Mouse (Mus musculus): ENCODE measurements at regions not wholly inside any gene's neighbourhood (a gene's known extent, or its start where the extent isn't known, plus 50 kb on each side); places are given as distances from the start of the nearest gene placed in this dataset.
A peak's percentile ranks its signal among the peaks of the same experiment; 100 is the strongest.

DNA sequence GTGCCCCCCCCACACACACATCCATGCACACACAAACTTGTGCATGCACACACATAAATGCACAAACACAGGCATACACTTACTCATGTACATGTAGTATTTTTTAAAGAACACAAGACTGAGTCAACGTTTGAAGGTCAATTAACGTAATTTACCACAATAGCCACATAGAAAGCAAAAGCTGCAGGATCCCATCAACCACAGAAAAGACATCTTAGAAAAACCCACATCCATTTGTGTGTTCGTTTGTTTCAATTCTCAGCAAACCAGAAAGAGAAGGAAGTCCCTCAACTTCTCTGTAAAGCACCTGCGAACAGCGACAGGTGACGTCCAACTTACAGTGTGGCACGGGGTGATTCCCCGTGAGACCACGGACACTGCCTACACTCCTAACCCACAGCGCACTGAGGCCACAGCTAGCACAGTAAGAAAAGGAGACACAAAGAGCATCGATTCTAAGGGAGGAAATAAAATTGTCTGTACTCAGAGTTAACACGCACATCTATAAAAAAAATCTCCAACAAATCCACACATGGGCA is 53.8 kb downstream of the Dio3 start:
- DNase-seq (ENCODE audit: low spot score): no peak

DNA sequence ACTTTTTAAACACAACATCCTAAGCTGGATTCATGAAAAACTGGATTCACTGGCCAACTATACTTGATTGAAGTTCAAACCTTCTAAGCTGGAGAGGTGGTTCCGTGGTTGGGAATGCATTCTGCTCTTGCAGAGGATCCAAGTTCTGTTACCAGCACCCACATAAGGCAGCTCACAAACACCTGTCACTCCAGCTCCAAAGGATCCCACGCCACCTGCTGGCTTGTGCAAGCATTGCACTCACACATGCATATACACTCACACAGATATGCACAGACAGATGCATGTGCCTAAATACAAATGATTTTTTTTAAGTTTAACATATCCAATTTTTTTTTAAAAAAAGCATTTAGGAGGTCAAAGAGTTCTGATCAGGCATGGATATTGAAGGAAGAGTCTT is 55.7 kb downstream of the Dio3 start:
- DNase-seq (ENCODE audit: low spot score): no peak

DNA sequence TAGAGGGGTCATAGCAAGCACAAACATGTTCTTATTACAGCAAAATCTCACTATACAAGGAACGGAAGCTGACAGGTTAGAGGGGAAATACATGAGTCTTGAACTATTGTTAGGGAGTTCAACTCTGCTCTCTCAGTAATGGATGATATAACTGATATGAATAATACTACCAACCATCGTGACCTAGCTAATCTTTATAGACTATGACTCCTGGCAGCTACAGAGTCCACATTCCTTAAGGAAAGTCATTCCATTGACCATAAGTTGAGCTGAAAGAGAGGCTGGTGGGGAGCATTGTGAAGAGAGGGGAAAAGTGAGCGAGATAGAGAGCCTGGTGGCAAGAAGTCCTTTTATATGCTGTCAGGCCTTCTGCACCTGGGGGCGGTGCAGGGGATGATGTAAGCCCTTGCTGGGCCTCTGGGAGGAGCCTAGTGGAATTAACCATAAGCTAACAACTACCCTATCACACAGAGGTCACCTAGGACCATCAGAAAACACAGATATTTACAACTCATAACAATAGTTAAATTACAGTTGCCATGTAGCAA is 65.5 kb downstream of the Dio3 start:
- no peak for DNase-seq (ENCODE audit: low spot score)

DNA sequence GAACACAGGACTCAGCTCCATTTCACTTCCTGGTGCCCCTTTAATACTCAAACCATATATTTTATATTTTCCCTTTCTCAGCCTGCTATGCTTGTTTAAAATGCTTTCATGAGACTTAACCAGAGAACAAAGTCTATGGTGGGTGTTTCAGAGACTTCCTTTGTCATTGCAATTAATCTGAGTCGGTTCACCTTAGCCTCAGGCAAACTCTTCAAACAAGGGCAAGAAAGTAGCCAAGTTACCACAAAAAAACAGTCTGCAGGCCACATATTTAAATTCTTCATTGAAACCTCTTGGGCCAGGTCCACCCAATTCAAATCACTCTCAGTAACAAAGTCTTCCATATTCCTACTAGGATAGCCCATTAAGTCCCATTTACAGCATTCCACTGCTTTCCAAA is 70.8 kb downstream of the Dio3 start:
- no peak for DNase-seq (ENCODE audit: low spot score)

DNA sequence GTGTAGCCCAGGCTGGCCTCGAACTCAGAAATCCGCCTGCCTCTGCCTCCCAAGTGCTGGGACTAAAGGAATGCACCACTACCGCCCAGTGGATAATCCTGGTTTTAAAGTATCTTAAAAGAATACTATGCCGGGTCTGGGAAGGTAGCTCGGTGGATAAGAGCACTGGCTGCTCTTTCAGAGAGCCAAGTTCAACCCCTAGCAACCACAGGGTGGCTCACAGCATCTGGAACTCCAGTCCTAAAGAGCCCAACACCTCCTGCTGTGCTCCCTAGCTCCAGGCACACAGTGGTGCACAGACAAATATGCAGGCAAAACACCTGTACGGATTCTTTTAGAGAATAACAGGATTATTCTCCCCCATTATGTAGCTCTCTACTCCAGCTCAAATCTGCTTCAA is 77.0 kb downstream of the Dio3 start:
- no peak for DNase-seq (ENCODE audit: low spot score)

DNA sequence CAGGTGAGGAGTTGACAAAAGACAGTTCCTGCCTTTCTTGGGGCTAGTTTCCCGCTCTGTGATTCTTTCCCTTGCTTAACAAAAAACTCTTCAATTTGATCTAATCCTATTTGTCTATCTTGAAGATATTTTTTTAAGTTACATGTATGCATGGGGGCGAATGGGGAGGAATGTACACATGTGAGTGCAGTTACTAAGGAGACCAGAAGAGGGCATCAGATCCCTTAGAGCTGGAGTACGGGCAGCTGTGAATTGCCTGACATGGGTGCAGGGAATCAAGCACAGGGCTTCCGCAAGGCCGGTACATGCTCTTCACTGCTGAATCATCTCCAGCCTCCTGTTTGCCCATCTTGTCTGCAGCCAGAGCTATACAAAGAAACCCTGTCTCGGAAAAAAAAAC is 79.8 kb upstream of the Ppp2r5c start:
- DNase-seq (ENCODE audit: low spot score): no peak

DNA sequence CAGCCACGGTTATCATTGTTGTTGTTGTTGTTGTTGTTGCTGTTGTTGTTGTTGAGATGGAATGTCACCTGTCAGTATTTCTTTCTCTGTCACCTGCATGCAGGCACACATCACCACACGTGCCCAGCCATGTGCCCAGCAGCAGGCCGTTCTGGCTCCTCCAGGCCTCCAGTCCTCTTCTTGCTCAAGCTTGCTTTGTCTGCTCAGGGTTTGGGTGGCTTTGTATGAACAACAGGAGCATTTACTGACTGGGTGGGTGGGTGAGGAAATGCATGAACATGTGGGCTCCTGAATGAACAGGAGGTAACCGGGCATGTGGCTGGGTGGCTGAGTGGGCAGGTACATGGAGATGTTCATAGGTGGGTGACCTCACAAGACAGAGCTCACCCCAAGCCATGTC is 79.1 kb upstream of the Ppp2r5c start:
- no peak for DNase-seq (ENCODE audit: low spot score)

DNA sequence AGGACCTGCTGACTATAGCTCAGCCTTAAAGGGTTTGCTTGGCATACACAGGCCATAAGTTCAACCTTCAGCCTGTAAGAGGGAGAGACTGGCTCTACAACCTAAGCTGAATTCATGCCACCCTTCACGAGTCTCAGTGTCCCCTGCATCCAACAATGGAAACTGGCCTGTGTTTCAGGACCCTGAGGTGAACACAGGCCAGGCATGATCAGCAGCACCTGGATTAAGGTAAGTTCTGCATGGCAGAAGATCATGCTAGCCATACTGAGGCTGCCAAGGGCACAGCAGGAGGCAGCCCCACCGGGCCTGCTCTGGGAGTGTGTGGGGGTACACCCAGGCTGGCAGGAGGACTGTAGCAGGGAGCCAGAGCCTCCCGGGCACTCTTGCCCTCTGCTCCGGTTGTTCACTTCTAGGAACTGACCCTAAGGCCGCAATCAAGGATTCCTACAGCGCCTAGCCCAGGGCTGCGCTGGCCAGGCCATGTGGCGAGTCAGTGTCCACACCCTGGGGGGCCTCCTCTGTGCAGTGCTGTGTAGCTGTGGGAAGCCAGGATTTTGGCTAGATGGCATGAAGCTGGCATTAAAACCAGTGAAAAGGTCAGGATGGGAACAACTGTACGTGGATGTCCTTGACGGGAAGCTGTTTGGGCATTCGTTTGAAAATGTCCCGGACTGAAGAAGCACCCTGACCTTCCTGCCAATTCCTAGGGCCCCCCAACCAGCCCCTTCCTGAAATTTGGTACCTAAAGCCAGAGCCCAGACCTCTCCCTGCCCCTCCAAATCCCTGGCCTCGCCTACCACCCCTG is 74.8 kb upstream of the Ppp2r5c start:
- no peak for DNase-seq (ENCODE audit: low spot score)

DNA sequence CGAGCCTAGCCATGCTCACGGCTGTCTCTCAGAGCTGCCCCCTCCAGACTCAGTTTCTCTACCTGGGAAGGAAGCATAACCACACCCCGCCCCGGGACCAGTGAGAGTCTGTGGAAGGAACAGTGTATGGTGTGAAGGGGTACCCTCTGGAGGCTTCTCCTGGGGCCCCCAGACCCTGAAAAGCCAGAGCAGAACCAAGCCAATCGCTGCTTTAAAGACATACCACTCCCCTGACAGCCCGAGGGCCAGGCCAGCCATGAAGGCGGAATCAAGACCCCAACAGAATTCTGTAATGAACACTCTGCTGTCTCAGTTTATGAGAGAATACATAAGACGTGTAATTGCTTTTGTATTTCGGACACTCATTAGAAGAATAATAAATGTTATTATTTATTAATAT is 73.9 kb upstream of the Ppp2r5c start:
- no peak for DNase-seq (ENCODE audit: low spot score)

DNA sequence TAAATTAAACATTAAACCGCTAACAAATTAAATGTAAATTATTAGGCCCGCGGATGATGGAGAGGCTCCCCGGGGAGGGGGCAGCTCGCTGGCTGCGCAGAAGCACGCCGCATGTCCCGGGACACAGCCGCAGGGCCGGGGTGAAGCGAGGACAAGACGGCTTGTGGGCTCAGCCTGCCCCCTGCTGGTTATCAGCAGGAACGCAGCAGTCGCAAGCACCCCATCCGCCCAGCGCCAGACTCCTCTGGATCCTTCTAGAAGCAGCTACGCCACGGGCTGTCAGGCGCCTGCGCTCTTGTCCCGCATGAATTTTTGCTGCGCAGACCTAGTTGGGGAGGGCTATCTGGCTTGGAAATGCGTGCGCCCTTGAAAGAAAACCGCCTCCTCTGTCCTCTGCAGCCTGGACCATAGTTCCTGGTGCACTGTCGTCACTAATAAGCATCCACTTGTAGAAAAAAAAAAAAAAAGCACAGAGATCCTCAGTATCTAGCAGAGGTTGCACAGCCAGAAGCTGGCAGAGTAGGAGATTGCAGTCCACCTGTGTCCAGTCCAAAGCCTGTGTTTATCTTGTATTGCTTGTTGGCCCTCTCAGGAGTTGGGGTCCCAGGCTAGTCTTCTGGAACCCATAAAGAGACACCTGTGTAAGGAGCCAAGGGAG is 73.4 kb upstream of the Ppp2r5c start:
- peak; percentile 78 for DNase-seq (ENCODE audit: low spot score)

DNA sequence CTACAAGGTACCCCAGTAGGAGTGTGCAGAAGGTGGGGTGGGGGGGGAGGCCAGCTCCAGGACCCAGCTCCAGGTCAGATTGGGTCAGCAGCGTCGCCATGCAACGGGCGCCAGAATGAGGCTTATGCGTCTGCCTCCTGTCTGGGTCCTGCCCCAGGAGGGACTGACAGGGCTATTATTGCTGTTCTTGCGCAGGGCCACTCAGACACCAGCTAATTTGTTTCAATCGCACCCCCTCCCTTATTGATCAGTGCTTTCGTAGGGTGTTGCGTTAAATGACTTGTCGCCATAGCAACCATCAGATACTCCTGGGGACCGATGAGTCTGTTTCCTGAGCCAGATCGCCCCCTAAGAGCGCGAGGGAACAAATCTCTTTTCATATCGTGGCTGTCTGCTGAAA is 71.8 kb upstream of the Ppp2r5c start:
- DNase-seq (ENCODE audit: low spot score): no peak

DNA sequence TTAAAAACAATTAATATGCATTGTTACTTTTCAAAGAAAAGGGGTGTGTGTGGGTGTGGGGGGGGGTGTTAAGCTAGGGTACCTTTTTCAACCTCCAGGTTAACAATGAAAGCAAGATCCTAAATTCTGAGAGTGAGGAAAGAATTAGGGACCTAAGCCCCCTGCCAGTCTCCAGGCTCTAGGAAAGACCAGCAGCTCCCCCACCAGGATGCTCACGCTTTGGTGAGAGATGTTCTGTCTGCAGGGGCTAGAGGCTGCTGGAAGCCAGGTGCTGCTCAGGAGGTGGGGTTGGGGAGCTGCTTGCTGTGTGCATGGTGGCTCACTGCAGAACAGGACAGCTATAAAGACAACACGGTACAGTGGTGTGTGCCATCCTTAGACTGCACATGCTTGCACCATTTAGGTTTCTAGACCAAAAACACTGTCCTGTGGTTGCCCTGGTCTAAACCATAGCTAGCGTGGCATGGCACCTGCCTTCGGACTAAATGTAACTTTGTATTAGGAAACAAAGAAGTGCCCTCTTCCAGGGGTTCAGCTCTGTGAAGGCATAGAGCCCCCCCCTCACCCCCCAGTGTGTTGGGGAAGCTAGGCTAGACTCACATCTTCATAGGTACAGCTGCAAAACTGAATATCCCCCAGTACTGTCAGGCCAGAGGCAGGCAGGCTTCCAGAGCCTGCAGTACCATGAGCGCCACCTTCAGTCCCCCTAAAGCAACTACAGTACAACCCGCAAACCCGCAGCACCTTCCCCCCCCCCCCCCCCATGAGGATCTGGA is 70.7 kb upstream of the Ppp2r5c start:
- DNase-seq (ENCODE audit: low spot score): no peak

DNA sequence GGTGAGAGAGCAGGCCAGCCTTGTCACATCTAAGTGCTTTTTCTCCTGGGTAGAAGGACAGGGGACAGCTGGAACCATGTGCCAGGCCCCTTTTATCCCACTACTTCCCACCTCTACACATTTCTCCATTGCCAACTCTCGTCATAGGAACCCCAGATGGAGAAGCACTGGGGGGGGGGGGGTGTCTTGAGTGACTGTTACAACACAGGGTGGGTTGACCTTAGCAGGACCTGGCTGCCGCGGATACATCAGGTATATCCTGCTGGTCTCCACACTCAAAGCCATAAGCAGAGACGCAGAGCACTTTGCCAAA is 70.1 kb upstream of the Ppp2r5c start:
- no peak for DNase-seq (ENCODE audit: low spot score)

DNA sequence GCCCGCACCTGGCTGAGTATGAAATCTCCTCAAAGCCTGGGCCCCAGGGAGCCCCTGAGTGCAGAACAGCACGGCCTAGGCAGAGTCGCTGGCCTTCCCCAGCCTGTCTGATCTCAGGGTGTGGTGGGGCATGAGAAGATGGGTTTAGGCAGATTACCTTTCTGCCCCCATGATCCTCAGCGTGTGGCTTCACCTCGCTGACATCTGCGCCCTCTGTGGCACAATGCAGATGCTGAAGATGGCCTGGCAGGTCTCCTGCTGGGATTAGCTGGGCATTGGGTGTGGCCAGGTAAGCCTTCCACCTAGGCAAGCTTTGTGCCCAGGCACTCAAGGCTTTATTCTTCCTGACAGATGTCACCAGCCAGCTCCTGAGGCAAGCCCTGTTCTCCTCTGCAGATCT is 69.6 kb upstream of the Ppp2r5c start:
- DNase-seq (ENCODE audit: low spot score): no peak

DNA sequence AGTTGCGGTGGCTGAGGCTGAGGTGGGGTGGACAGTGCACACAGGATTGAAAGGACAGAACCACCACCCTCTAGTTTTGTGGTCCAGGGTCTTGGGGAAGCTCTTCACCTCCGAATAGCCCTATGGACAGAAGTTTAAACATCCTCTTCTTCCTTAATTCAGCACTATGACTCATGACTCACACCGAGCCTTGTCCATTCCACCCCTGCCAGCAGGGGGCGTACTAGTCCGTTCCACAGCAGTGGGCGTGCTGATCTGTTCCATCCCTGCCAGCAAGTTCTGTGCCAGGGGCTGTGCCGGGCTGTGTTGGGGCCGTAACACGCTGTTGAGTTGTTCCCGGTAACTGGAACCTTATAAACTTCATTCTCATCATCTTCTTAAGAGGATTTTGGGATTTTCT is 69.2 kb upstream of the Ppp2r5c start:
- no peak for DNase-seq (ENCODE audit: low spot score)

DNA sequence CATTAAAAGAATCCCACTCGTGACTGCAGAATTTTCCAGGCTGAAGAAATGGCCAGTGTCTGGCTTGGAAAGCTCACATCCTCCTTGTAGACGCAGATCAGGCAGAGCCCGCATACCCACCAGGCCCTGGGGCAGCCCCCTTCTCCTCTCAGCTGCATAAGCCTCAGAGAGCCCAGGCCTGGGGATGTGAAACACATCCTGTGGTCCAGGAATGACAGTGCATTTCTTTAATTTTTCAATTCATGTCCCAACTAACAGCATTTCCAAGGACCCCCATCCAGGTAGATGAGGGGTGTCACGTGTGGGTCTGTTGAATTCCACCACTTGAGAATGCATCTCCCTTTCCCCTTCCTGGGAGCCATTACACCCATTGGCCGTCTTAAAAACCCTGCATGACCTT is 68.6 kb upstream of the Ppp2r5c start:
- DNase-seq (ENCODE audit: low spot score): no peak

DNA sequence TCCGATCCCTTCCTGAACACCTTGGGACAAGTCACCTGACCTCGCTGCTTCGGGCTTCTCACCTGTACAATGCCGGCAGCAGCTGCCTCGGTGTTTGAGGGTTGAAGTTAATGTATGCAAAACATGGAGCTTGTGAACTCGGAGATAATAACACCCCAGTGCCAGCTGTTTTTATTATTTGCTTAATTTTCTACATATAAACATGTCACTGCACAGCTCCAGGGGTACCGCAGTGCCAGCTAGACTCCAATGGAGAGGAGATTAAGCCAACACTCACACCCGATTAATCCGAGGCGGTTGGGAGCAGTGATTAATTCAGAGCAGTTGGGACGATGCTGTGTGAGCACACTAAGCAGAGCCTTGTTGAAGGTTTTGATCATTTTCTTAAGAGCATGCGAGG is 67.2 kb upstream of the Ppp2r5c start:
- no peak for DNase-seq (ENCODE audit: low spot score)

DNA sequence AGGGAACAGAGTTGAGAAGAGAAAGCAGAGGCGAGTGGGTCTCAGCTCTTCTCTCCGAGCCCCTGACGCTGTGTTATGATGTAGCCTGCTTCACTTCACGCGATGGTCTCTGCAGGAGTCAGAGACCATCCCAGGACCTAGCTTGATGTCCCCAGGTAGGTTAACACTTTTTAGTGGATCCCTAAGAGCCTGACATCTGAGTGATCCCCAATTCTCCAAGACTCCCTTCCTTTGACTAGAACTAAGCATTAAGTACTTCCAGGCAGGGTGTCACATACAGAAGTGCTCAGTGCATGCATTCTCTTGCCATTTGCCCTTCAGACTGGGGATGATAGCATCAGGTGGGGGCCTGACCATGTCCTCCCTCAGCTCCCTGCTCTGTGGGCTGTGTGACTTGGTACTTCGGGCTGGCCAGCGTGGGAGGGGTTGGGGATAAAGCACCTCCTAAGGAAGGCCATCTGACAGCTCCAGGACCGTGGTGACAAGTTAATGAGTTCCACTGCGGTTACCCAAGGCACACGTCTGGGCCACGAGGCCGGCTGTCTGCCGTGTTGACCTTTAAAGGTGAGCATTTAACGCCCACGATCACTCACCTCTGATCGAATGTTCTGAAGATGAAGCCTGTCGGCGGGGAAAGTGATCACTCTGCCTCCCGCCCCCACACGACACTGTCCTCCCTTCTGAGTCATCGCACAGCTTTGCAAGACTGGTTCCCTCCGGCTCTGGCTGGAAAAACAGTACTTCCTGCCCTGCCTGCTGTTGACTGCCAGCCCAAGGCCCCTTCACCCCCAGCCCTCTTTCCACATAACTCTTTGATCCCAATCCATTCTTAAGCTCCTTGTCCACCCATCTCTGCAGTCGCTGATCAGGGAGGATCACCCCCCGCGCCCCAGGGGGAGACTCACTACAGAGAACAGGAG is 65.8 kb upstream of the Ppp2r5c start:
- DNase-seq (ENCODE audit: low spot score): no peak

DNA sequence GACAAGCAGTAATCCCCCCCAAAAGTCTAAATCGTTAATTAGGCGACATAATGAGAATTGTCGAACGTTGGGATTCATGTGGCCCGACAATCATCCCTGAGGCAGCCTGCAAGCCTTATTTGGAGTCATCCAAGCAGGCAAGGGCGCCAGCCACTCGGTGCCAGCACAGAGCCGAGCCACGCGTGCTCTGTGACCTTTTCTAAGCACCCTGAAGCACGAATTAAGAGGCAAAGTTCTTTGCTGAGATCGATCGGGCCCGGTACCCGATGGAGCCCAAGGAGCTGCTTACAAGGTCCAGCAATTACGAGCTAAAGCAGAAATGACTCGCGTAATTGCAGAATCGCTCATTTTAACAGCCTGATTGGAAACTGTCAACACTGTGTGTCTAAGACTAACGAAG is 61.9 kb upstream of the Ppp2r5c start:
- no peak for DNase-seq (ENCODE audit: low spot score)

DNA sequence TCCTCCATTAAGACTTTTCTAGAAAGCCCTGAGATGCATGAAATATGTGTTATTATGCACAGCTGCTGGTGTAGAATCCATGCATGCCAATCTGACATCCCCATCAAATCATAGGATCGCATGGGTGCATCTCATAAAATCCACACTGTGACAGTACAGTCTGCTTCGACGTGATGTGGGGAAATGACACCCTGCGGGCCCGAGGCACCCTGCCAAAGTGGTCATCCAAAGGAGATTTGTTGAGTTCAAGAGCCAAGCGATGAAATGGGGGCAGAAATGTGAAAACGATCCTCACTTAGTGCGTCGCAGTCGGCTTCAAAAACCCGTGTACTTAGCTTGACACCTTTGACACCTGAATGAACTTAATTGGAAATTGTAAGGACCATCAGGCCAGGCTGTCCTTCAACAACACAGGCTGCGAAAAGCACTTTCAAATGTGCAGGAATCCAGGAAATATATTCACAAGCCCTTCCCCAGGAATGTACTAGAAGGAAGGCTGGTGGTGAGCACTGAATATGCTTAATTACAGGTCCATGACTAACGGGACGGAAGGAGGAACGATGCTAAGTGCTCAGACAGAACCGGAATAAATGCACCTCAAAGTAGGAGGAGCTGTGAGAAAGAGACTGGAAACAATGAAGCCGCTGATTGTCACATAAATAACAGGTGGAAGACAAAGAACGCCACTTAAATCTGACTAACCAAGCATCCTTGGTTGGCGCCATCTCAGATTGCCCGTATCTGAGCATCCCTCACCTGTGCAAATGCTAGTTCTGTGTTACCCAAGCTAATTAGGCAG is 60.9 kb upstream of the Ppp2r5c start:
- DNase-seq (ENCODE audit: low spot score): no peak

DNA sequence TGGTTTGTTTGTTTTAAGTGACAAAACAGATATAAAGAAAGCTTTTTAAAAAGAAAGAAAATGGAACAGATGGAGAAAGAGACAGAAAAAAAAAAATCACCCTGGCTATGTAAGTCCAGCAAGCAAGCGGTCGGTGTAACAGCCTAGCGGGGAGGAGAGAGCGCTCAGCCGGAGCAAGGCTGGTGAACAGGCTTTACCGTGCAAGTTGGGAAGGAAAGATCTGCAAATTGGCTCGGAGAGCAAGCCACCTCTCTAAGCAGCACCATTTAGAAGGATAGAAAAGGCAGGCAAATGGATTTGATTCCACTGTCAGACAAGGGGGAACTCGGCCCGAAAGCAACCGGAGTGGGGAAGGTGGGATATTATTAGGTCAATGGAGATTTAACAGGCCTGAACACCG is 59.9 kb upstream of the Ppp2r5c start:
- no peak for DNase-seq (ENCODE audit: low spot score)

Measured in left cerebral cortex, adult 11 months (tissue).